Mouse (Mus musculus): ENCODE measurements around the gene Nfat5. TPM values are rescaled to one million over a fixed set of nuclear protein-coding genes. Genes with fewer than 3 reads are reported as not detected.

Nfat5 gene
- polyA plus RNA-seq, 1 experiment from 2014 or later = 13.0 TPM

GRCm38 (mm10) chr8:107412552-107412951 lies 119.3 kb downstream of the Nfat5 start:
- Histone ChIP-seq H3K4me3 (ENCODE audit: low read depth, low read length) (no peak overlapping the region), H3K4me2 (ENCODE audit: low read depth, severe bottlenecking) (no peak overlapping the region), H3K9ac (ENCODE audit: low read length) (no peak overlapping the region), H3K27me3 (ENCODE audit: control insufficient read depth, insufficient read depth, low read length) (no peaks in the 10 kb centered on the region), H3K9me3 (ENCODE audit: control insufficient read depth, low read length) (no peaks in the 10 kb centered on the region), H3K4me1 (ENCODE audit: control insufficient read depth, insufficient read depth, low read length) (no peaks in the 10 kb centered on the region), H3K36me3 (ENCODE audit: control insufficient read depth, insufficient read depth, low read length) (peaks cover 18% of the 10 kb centered on the region), H3K27ac (replicated peaks; ENCODE audit: low read depth, low read length) (no peak overlapping the region)
- WGBS = 87% methylated on average over 8 of the region's 8 CpGs
- no peak for ATAC-seq (ENCODE audit: insufficient number of reproducible peaks, low FRiP score, low TSS enrichment, low read depth)
- DNase-seq (ENCODE audit: low spot score) = no peak

GRCm38 (mm10) chr8:107413881-107414280 lies 120.6 kb downstream of the Nfat5 start:
- Histone ChIP-seq H3K4me2 (ENCODE audit: low read depth, severe bottlenecking) (no peak overlapping the region), H3K9me3 (ENCODE audit: control insufficient read depth, low read length) (no peaks in the 10 kb centered on the region), H3K9ac (ENCODE audit: low read length) (no peak overlapping the region), H3K27me3 (ENCODE audit: control insufficient read depth, insufficient read depth, low read length) (no peaks in the 10 kb centered on the region), H3K4me3 (ENCODE audit: low read depth, low read length) (no peak overlapping the region), H3K27ac (replicated peaks; ENCODE audit: low read depth, low read length) (no peak overlapping the region), H3K36me3 (ENCODE audit: control insufficient read depth, insufficient read depth, low read length) (peaks cover 26% of the 10 kb centered on the region), H3K4me1 (ENCODE audit: control insufficient read depth, insufficient read depth, low read length) (no peaks in the 10 kb centered on the region)
- 93% methylated on average over 10 of the region's 10 CpGs for WGBS
- no peak for DNase-seq (ENCODE audit: low spot score)
- ATAC-seq (ENCODE audit: insufficient number of reproducible peaks, low FRiP score, low TSS enrichment, low read depth) = no peak

GRCm38 (mm10) chr8:107417001-107417400 lies 123.7 kb downstream of the Nfat5 start:
- H3K9ac ChIP-seq (ENCODE audit: low read length) = no peak overlapping the region

GRCm38 (mm10) chr8:107424176-107424575 lies 130.9 kb downstream of the Nfat5 start:
- 37% methylated on average over 9 of the region's 9 CpGs for WGBS
- no peak for ATAC-seq (ENCODE audit: insufficient number of reproducible peaks, low FRiP score, low TSS enrichment, low read depth)

More at GRCm38 (mm10) chr8:107417001-107417400, 123.7 kb downstream of the Nfat5 start:
- no peak for DNase-seq (ENCODE audit: low spot score)
- Histone ChIP-seq H3K9me3 (ENCODE audit: control insufficient read depth, low read length) (no peaks in the 10 kb centered on the region), H3K4me2 (ENCODE audit: low read depth, severe bottlenecking) (no peak overlapping the region), H3K36me3 (ENCODE audit: control insufficient read depth, insufficient read depth, low read length) (peaks cover 37% of the 10 kb centered on the region), H3K4me3 (ENCODE audit: low read depth, low read length) (no peak overlapping the region), H3K4me1 (ENCODE audit: control insufficient read depth, insufficient read depth, low read length) (no peaks in the 10 kb centered on the region), H3K27ac (replicated peaks; ENCODE audit: low read depth, low read length) (no peak overlapping the region), H3K27me3 (ENCODE audit: control insufficient read depth, insufficient read depth, low read length) (no peaks in the 10 kb centered on the region)
- WGBS = 92% methylated on average over 12 of the region's 12 CpGs
- ATAC-seq (ENCODE audit: insufficient number of reproducible peaks, low FRiP score, low TSS enrichment, low read depth) = no peak

GRCm38 (mm10) chr8:107424597-107425229 lies 131.4 kb downstream of the Nfat5 start, which contains the start of gene Nob1:
Gene Nob1 (minus strand): TSS chr8:107425051.
- peak within 1 kb of the TSS; percentile 82 for H3K4me3 ChIP-seq (ENCODE audit: low read depth, low read length)
- H3K4me2 ChIP-seq (ENCODE audit: low read depth, severe bottlenecking) = peak within 1 kb of the TSS; percentile 60
- DNase-seq (ENCODE audit: low spot score) = peak; percentile 98
- H3K27ac ChIP-seq (replicated peaks; ENCODE audit: low read depth, low read length) = 0 out of 2 replicates have a peak within 1 kb of the TSS, but pooled peaks have one; percentile 36
- no peaks in the 10 kb centered on the region for H3K9me3 ChIP-seq (ENCODE audit: control insufficient read depth, low read length)
- H3K36me3 ChIP-seq (ENCODE audit: control insufficient read depth, insufficient read depth, low read length) = peaks cover 11% of the 10 kb centered on the region
- no peaks in the 10 kb centered on the region for H3K27me3 ChIP-seq (ENCODE audit: control insufficient read depth, insufficient read depth, low read length)
- WGBS = under 1% methylated on average over 50 of the region's 50 CpGs
- ATAC-seq (ENCODE audit: insufficient number of reproducible peaks, low FRiP score, low TSS enrichment, low read depth) = peak; percentile 96
- peaks cover 3% of the 10 kb centered on the region; the same call in 1 of the 2 replicates for H3K4me1 ChIP-seq (ENCODE audit: control insufficient read depth, insufficient read depth, low read length)
- H3K9ac ChIP-seq (ENCODE audit: low read length) = peak within 1 kb of the TSS; percentile 89

More at GRCm38 (mm10) chr8:107424176-107424575, 130.9 kb downstream of the Nfat5 start:
- H3K9ac ChIP-seq (ENCODE audit: low read length) = peak overlapping the region; percentile 89
- H3K4me1 ChIP-seq (ENCODE audit: control insufficient read depth, insufficient read depth, low read length) = peaks cover 3% of the 10 kb centered on the region; the same call in 1 of the 2 replicates
- H3K4me3 ChIP-seq (ENCODE audit: low read depth, low read length) = peak overlapping the region; percentile 82
- no peaks in the 10 kb centered on the region for H3K27me3 ChIP-seq (ENCODE audit: control insufficient read depth, insufficient read depth, low read length)
- H3K9me3 ChIP-seq (ENCODE audit: control insufficient read depth, low read length) = no peaks in the 10 kb centered on the region
- peak overlapping the region; percentile 60 for H3K4me2 ChIP-seq (ENCODE audit: low read depth, severe bottlenecking)
- H3K36me3 ChIP-seq (ENCODE audit: control insufficient read depth, insufficient read depth, low read length) = peaks cover 14% of the 10 kb centered on the region
- H3K27ac ChIP-seq (replicated peaks; ENCODE audit: low read depth, low read length) = 0 out of 2 replicates have a peak overlapping the region, but pooled peaks have one; percentile 36
- DNase-seq (ENCODE audit: low spot score) = no peak

- Histone ChIP-seq H3K4me3 (ENCODE audit: low read depth, low read length) (peak overlapping the region; percentile 82), H3K27me3 (ENCODE audit: control insufficient read depth, insufficient read depth, low read length) (no peaks in the 10 kb centered on the region), H3K9me3 (ENCODE audit: control insufficient read depth, low read length) (no peaks in the 10 kb centered on the region), H3K9ac (ENCODE audit: low read length) (no peak overlapping the region), H3K27ac (replicated peaks; ENCODE audit: low read depth, low read length) (no peak overlapping the region), H3K36me3 (ENCODE audit: control insufficient read depth, insufficient read depth, low read length) (peaks cover 6% of the 10 kb centered on the region), H3K4me1 (ENCODE audit: control insufficient read depth, insufficient read depth, low read length) (peaks cover 3% of the 10 kb centered on the region; the same call in 1 of the 2 replicates), H3K4me2 (ENCODE audit: low read depth, severe bottlenecking) (no peak overlapping the region)
- ATAC-seq (ENCODE audit: insufficient number of reproducible peaks, low FRiP score, low TSS enrichment, low read depth) (no peak), DNase-seq (ENCODE audit: low spot score) (no peak)
- WGBS = 49% methylated on average over 8 of the region's 8 CpGs
Measured at GRCm38 (mm10) chr8:107425230-107425597, 131.9 kb downstream of the Nfat5 start.

Other genes with a start within 250 kb of the Nfat5 start
- 53.7 and 54.2 TPM in 2 replicates for gene Pdf, start 244.9 kb upstream of the Nfat5 start, polyA plus RNA-seq (2014; fragmentation: Nextera tagmentation; extraction: Ambion mirVana)
- gene Cog8, start 236.8 kb upstream of the Nfat5 start, polyA plus RNA-seq (2014; fragmentation: Nextera tagmentation; extraction: Ambion mirVana) = 42.2 and 42.7 TPM in 2 replicates
- gene Nip7, start 236.6 kb upstream of the Nfat5 start, polyA plus RNA-seq (2014; fragmentation: Nextera tagmentation; extraction: Ambion mirVana) = 119 and 126 TPM in 2 replicates
- gene Tmed6, start 227.8 kb upstream of the Nfat5 start, polyA plus RNA-seq (2014; fragmentation: Nextera tagmentation; extraction: Ambion mirVana) = not detected in 2 replicates
- 16.5 and 18.8 TPM in 2 replicates for gene Terf2, start 196.9 kb upstream of the Nfat5 start, polyA plus RNA-seq (2014; fragmentation: Nextera tagmentation; extraction: Ambion mirVana)
- gene Cyb5b, start 142.8 kb upstream of the Nfat5 start, polyA plus RNA-seq (2014; fragmentation: Nextera tagmentation; extraction: Ambion mirVana) = 116 and 128 TPM in 2 replicates
- 19.5 and 21.5 TPM in 2 replicates for gene Nqo1, start 109.7 kb downstream of the Nfat5 start, polyA plus RNA-seq (2014; fragmentation: Nextera tagmentation; extraction: Ambion mirVana)
- gene Nob1, start 131.6 kb downstream of the Nfat5 start, polyA plus RNA-seq (2014; fragmentation: Nextera tagmentation; extraction: Ambion mirVana) = 94.9 and 103 TPM in 2 replicates
- gene Wwp2, start 142.9 kb downstream of the Nfat5 start, polyA plus RNA-seq (2014; fragmentation: Nextera tagmentation; extraction: Ambion mirVana) = 165 and 176 TPM in 2 replicates

All from limb, embryonic 11.5 days (tissue).